Mouse (Mus musculus) neural tube, embryonic 11.5 days (tissue): ENCODE measurements around the gene Sbds. TPM values are rescaled to one million over a fixed set of nuclear protein-coding genes. Genes with fewer than 3 reads are reported as not detected.

ENCODE experiments used
- ATAC-seq: fragments of 200-750 bp; cut with Nextera tagmentation; 2 replicates; pipeline ENCODE4 v1.8.0; 2017; ENCODE audit warnings: moderate number of reproducible peaks, mild to moderate bottlenecking, moderate TSS enrichment, moderate library complexity; ENCODE audit not compliant: insufficient read depth, low FRiP score, low TSS enrichment
- DNase-seq: peaks from one replicate; pipeline ENCODE4 v3.0.0-alpha.2; 2015; ENCODE audit warnings: low spot score
- H3K27ac ChIP-seq: fragments of 300-500 bp; sonication (generic); 2 replicates; pipeline ENCODE4 v1.5.1; 2014; ENCODE audit warnings: low read depth, mild to moderate bottlenecking, low read length
- H3K27me3 ChIP-seq: fragments of 300-500 bp; sonication (generic); 2 replicates; pipeline ENCODE4 v1.6.1; 2014; ENCODE audit warnings: mild to moderate bottlenecking, low read length, mixed read lengths; ENCODE audit not compliant: control insufficient read depth, insufficient read depth
- H3K36me3 ChIP-seq: fragments of 300-500 bp; sonication (generic); 2 replicates; pipeline ENCODE4 v1.6.1; 2014; ENCODE audit warnings: mild to moderate bottlenecking, low read length, moderate library complexity, mixed read lengths; ENCODE audit not compliant: control insufficient read depth, insufficient read depth
- H3K4me1 ChIP-seq: fragments of 300-500 bp; sonication (generic); 2 replicates; pipeline ENCODE4 v1.6.1; 2014; ENCODE audit warnings: low read length, mixed read lengths; ENCODE audit not compliant: control insufficient read depth, insufficient read depth
- H3K4me2 ChIP-seq: fragments of 300-500 bp; sonication (generic); 2 replicates; pipeline ENCODE4 v1.6.1; 2014; ENCODE audit warnings: low read depth, mild to moderate bottlenecking, moderate library complexity
- H3K4me3 ChIP-seq: fragments of 300-500 bp; sonication (generic); 2 replicates; pipeline ENCODE4 v1.5.1; 2014; ENCODE audit warnings: low read depth, low read length
- H3K9ac ChIP-seq: fragments of 300-500 bp; sonication (generic); 2 replicates; pipeline ENCODE4 v1.6.1; 2014; ENCODE audit warnings: mild to moderate bottlenecking, low read length
- H3K9me3 ChIP-seq: fragments of 300-500 bp; sonication (generic); 2 replicates; pipeline ENCODE4 v1.6.1; 2016; ENCODE audit warnings: low read length; ENCODE audit not compliant: control insufficient read depth
- WGBS: fragments of 180-500 bp; shearing (Covaris S2); extraction: QIAGEN DNeasy Blood & Tissue Kit; methylation state at CpG from one replicate; pipeline ENCODE4 v1.1.7; 2014; 5-methylcytosine and 5-hydroxymethylcytosine counted together
- polyA plus RNA-seq: library from polyadenylated mRNA; unstranded; fragments of >200 nt; fragmentation: Nextera tagmentation; extraction: Ambion mirVana; gene quantifications from 2 replicates; pipeline ENCODE4 v1.2.1, GENCODE M21; 2014

The Sbds gene
- polyA plus RNA-seq, 1 experiment from 2014 or later, result 71.3 TPM

- no peak overlapping the region for H3K9ac ChIP-seq
- no peak for DNase-seq
- ATAC-seq, result no peak
- H3K27ac ChIP-seq, result no peak overlapping the region
- H3K4me2 ChIP-seq, result no peak overlapping the region
- 83% methylated on average over 5 of the region's 5 CpGs for WGBS
- no peak overlapping the region for H3K4me3 ChIP-seq
- no peaks in the 10 kb centered on the region for H3K9me3 ChIP-seq
- H3K4me1 ChIP-seq, result no peaks in the 10 kb centered on the region
- peaks cover 24% of the 10 kb centered on the region for H3K36me3 ChIP-seq
- H3K27me3 ChIP-seq, result no peaks in the 10 kb centered on the region
Measured at GRCm38 (mm10) chr5:130247823-130248222, 7.5 kb downstream of the Sbds start.

GRCm38 (mm10) chr5:130241426-130241825 lies 13.9 kb downstream of the Sbds start:
- no peaks in the 10 kb centered on the region for H3K27me3 ChIP-seq
- H3K9ac ChIP-seq, result no peak overlapping the region
- H3K4me2 ChIP-seq, result no peak overlapping the region
- H3K36me3 ChIP-seq, result peaks cover 37% of the 10 kb centered on the region
- H3K9me3 ChIP-seq, result no peaks in the 10 kb centered on the region
- DNase-seq (no peak), ATAC-seq (no peak)
- no peak overlapping the region for H3K27ac ChIP-seq
- no peak overlapping the region for H3K4me3 ChIP-seq
- no peaks in the 10 kb centered on the region for H3K4me1 ChIP-seq
- 94% methylated on average over 12 of the region's 12 CpGs for WGBS

GRCm38 (mm10) chr5:130239856-130240255 lies 15.5 kb downstream of the Sbds start:
- peaks cover 34% of the 10 kb centered on the region for H3K36me3 ChIP-seq
- ATAC-seq, result no peak
- no peak overlapping the region for H3K27ac ChIP-seq
- H3K9ac ChIP-seq, result no peak overlapping the region
- H3K27me3 ChIP-seq, result no peaks in the 10 kb centered on the region
- H3K4me3 ChIP-seq, result no peak overlapping the region
- 98% methylated on average over 2 of the region's 2 CpGs for WGBS
- no peak overlapping the region for H3K4me2 ChIP-seq
- H3K4me1 ChIP-seq, result no peaks in the 10 kb centered on the region
- no peak for DNase-seq
- H3K9me3 ChIP-seq, result no peaks in the 10 kb centered on the region

- no peaks in the 10 kb centered on the region for H3K9me3 ChIP-seq
- no peak overlapping the region for H3K4me3 ChIP-seq
- no peaks in the 10 kb centered on the region for H3K27me3 ChIP-seq
- H3K9ac ChIP-seq, result no peak overlapping the region
- H3K27ac ChIP-seq, result no peak overlapping the region
- DNase-seq (no peak), ATAC-seq (no peak)
- peaks cover 37% of the 10 kb centered on the region for H3K36me3 ChIP-seq
- WGBS, result 95% methylated on average over 7 of the region's 7 CpGs
- no peaks in the 10 kb centered on the region for H3K4me1 ChIP-seq
- H3K4me2 ChIP-seq, result no peak overlapping the region
Measured at GRCm38 (mm10) chr5:130239236-130239635, 16.1 kb downstream of the Sbds start.

GRCm38 (mm10) chr5:130236302-130236701 lies 19.0 kb downstream of the Sbds start:
- Histone ChIP-seq H3K9me3 (no peaks in the 10 kb centered on the region), H3K4me2 (no peak overlapping the region), H3K4me3 (no peak overlapping the region), H3K9ac (no peak overlapping the region), H3K27ac (no peak overlapping the region), H3K27me3 (no peaks in the 10 kb centered on the region), H3K36me3 (peaks cover 37% of the 10 kb centered on the region), H3K4me1 (no peaks in the 10 kb centered on the region)
- DNase-seq, result no peak
- ATAC-seq, result no peak
- 93% methylated on average over 8 of the region's 8 CpGs for WGBS

DNA sequence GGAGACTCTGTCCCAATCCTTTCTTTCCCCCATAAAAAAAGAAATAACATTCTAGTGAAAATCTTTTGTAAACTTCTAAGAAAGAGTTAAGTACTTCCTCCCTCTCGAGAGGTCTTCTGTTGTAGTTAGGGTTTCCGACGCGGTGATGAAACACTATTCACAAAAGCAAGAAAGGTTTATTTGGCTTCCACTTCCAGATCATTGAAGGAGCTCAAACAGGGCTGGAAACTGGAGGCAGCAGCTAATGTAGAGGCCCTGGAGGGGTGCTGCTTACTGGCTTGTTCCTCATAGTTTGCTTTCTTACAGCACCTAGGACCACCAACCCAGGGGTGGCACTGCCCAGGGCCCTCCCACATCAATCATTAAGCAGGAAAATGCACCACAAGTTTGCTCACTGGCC lies 27.2 kb downstream of the Sbds start:
- no peaks in the 10 kb centered on the region for H3K27me3 ChIP-seq
- DNase-seq, result no peak
- WGBS, result 83% methylated on average over 4 of the region's 4 CpGs
- H3K9me3 ChIP-seq, result no peaks in the 10 kb centered on the region
- no peak for ATAC-seq
- H3K4me3 ChIP-seq, result no peak overlapping the region
- peaks cover 2% of the 10 kb centered on the region; the same call in 1 of the 2 replicates for H3K4me1 ChIP-seq
- no peak overlapping the region for H3K4me2 ChIP-seq
- no peak overlapping the region for H3K27ac ChIP-seq
- peaks cover 6% of the 10 kb centered on the region for H3K36me3 ChIP-seq
- no peak overlapping the region for H3K9ac ChIP-seq

DNA sequence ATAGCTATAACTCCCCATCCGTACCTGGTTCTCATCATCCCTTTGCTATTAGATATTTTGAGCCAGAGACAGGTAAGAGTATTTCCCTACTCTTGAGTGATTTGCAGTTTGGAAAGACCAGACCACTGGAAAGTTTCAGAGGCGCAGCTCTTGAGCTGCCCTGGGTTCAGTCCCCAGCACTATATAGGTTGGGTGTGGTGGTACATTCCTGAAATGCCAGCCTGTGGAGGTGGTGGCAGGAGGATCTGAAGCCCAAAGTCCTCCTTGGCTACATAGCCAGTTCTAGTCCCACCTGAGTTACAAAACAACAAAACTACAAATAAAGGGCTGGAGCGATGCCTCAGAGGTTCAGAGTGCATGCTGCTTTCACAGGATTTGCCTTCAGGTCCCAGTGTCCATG lies 28.5 kb downstream of the Sbds start:
- no peak overlapping the region for H3K4me3 ChIP-seq
- 96% methylated on average over 3 of the region's 3 CpGs for WGBS
- H3K4me2 ChIP-seq, result no peak overlapping the region
- no peak for DNase-seq
- H3K27me3 ChIP-seq, result no peaks in the 10 kb centered on the region
- H3K27ac ChIP-seq, result no peak overlapping the region
- H3K36me3 ChIP-seq, result no peaks in the 10 kb centered on the region; the same call in 1 of the 2 replicates
- no peak for ATAC-seq
- no peak overlapping the region for H3K9ac ChIP-seq
- H3K9me3 ChIP-seq, result no peaks in the 10 kb centered on the region
- H3K4me1 ChIP-seq, result peaks cover 4% of the 10 kb centered on the region; the same call in 1 of the 2 replicates

- H3K9ac ChIP-seq, result peak overlapping the region; percentile 93
- H3K4me2 ChIP-seq, result peak overlapping the region; percentile 56
- H3K27ac ChIP-seq, result peak overlapping the region; percentile 73
- DNase-seq (peak; percentile 94), ATAC-seq (peak; percentile 81)
- H3K9me3 ChIP-seq, result no peaks in the 10 kb centered on the region
- no peaks in the 10 kb centered on the region for H3K36me3 ChIP-seq
- under 1% methylated on average over 84 of the region's 88 CpGs for WGBS
- peak overlapping the region; percentile 77 for H3K4me3 ChIP-seq
- no peaks in the 10 kb centered on the region for H3K27me3 ChIP-seq
- peaks cover 6% of the 10 kb centered on the region; the same call in 1 of the 2 replicates for H3K4me1 ChIP-seq
Measured at GRCm38 (mm10) chr5:130222146-130223004, 33.0 kb downstream of the Sbds start.

DNA sequence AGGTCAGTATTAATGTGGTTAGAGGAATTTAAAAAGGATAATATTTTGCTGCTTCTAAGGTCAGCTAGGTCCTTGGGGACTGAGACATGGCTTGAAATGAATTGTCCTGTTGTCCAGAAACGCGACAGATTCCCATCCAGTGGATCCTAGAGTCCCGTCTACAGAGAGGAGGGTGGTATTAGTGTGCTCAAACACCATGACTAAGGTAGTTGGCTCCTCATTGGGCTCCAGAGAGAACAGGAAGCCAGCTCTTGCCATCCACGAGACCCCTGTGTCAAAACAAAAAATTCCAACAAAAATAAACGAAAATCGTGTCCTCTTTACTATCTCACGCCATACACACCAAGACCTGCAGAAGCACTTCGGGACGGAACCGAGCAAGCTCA lies 33.6 kb downstream of the Sbds start:
- no peak for DNase-seq
- Histone ChIP-seq H3K9me3 (no peaks in the 10 kb centered on the region), H3K9ac (peak overlapping the region; percentile 93), H3K27ac (peak overlapping the region; percentile 73; the same call in 1 of the 2 replicates), H3K4me3 (peak overlapping the region; percentile 77), H3K36me3 (no peaks in the 10 kb centered on the region), H3K27me3 (no peaks in the 10 kb centered on the region), H3K4me2 (peak overlapping the region; percentile 56), H3K4me1 (peaks cover 6% of the 10 kb centered on the region; the same call in 1 of the 2 replicates)
- WGBS, result 1% methylated on average over 10 of the region's 10 CpGs
- peak; percentile 51 for ATAC-seq
